Mouse (Mus musculus): ENCODE measurements around the gene Swt1. TPM values are rescaled to one million over a fixed set of nuclear protein-coding genes. Genes with fewer than 3 reads are reported as not detected.
"Not testable (repeated sequence)": the region's sequence is repeated elsewhere in the genome, so short reads cannot be mapped to it uniquely, and the experiment has no call there.

The Swt1 gene
- 19.7 and 32.4 TPM in 2 replicates for polyA plus RNA-seq (2015; fragmentation: Nextera tagmentation; extraction: Ambion mirVana)

DNA sequence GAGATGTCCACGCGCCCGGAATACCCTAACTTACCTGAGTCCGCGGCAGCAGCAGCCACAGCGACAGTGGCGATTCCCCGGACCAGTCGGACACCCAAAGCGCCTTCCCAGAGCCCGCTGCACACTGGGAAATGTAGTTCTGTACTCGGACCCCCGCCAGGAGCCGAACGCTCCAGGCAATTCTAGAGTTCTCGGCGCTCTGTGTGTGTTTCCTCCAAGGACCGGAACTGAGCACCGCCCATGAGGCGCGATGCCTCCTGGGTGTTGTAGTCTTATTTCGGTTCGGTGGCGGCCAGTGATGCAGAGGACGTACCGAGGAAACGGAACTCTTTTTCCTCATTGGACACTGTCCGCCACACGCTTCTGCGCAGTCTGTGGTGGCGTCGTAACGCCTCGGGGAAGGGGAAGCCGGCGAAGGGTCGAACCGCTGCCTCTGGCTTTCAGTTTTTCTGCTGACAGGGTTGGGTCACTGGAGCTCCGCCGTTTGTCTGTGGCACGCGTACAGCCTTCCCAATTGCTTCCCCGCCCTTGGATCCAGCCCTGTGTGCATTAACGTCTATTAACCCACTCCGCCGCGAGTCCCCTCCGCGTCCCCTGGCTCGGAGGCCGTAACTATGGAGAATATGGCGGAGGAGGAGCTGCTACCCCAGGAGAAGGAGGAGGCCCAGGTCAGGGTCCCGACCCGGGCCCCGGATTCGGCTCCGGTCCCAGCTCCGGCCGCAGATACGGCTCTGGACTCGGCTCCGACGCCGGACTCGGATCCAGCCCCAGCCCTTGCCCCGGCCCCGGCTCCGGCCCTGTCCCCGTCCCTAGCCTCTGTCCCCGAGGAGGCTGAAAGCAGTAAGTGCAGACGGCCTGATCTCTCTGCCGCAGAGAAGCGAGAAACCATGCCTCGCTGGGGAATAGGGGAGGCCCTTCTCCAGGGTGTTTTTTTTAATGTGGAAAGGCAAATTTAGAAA lies at the start of gene Swt1, which contains the start of gene Trmt1l:
Gene Swt1 (minus strand): TSS at position 193 of the 959 bp plus-strand sequence.
Gene Trmt1l (plus strand): TSS at position 280 of the 959 bp plus-strand sequence.
- H3K9ac ChIP-seq (ENCODE audit: low read length), result peak within 1 kb of the TSS; percentile 96
- no peaks in the 10 kb centered on the region for H3K9me3 ChIP-seq (replicated peaks; ENCODE audit: control insufficient read depth, low read length)
- peaks cover 13% of the 10 kb centered on the region for H3K4me1 ChIP-seq (ENCODE audit: control insufficient read depth, insufficient read depth, low read length)
- H3K27me3 ChIP-seq (ENCODE audit: control insufficient read depth, insufficient read depth, low read length), result no peaks in the 10 kb centered on the region
- no peaks in the 10 kb centered on the region for H3K36me3 ChIP-seq (ENCODE audit: control insufficient read depth, insufficient read depth, low read length)
- peak within 1 kb of the TSS; percentile 97 for H3K4me3 ChIP-seq (replicated peaks; ENCODE audit: low read length)
- H3K4me2 ChIP-seq (ENCODE audit: low read depth, low read length), result peak within 1 kb of the TSS; percentile 68
- H3K27ac ChIP-seq (ENCODE audit: low read length), result peak within 1 kb of the TSS; percentile 98
- peak; percentile 99 for ATAC-seq (ENCODE audit: insufficient read depth, low FRiP score)
- under 1% methylated on average over 74 of the region's 74 CpGs for WGBS

- H3K9ac ChIP-seq (ENCODE audit: low read length); H3K4me1 ChIP-seq (ENCODE audit: control insufficient read depth, insufficient read depth, low read length); ATAC-seq (ENCODE audit: insufficient read depth, low FRiP score); H3K27ac ChIP-seq (ENCODE audit: low read length); H3K4me2 ChIP-seq (ENCODE audit: low read depth, low read length); H3K4me3 ChIP-seq (replicated peaks; ENCODE audit: low read length); H3K27me3 ChIP-seq (ENCODE audit: control insufficient read depth, insufficient read depth, low read length); H3K9me3 ChIP-seq (replicated peaks; ENCODE audit: control insufficient read depth, low read length): not testable (repeated sequence)
- peaks cover 46% of the 10 kb centered on the region for H3K36me3 ChIP-seq (ENCODE audit: control insufficient read depth, insufficient read depth, low read length)
- WGBS, result 92% methylated on average over 8 of the region's 8 CpGs
These were observed 44.1 kb upstream of the Swt1 start for GRCm38 (mm10) chr1:151472386-151472785.

- Histone ChIP-seq H3K4me1 (ENCODE audit: control insufficient read depth, insufficient read depth, low read length) (no peaks in the 10 kb centered on the region), H3K27me3 (ENCODE audit: control insufficient read depth, insufficient read depth, low read length) (no peaks in the 10 kb centered on the region), H3K4me2 (ENCODE audit: low read depth, low read length) (no peak overlapping the region), H3K27ac (ENCODE audit: low read length) (no peak overlapping the region), H3K9me3 (replicated peaks; ENCODE audit: control insufficient read depth, low read length) (no peaks in the 10 kb centered on the region), H3K9ac (ENCODE audit: low read length) (no peak overlapping the region), H3K36me3 (ENCODE audit: control insufficient read depth, insufficient read depth, low read length) (peaks cover 43% of the 10 kb centered on the region), H3K4me3 (replicated peaks; ENCODE audit: low read length) (no peak overlapping the region)
- no peak for ATAC-seq (ENCODE audit: insufficient read depth, low FRiP score)
- 53% methylated on average over 7 of the region's 7 CpGs for WGBS
These were observed 43.2 kb upstream of the Swt1 start for GRCm38 (mm10) chr1:151471429-151471828.

GRCm38 (mm10) chr1:151466571-151466970 lies 38.3 kb upstream of the Swt1 start:
- 77% methylated on average over 4 of the region's 4 CpGs for WGBS
- Histone ChIP-seq H3K4me3 (replicated peaks; ENCODE audit: low read length) (no peak overlapping the region), H3K9ac (ENCODE audit: low read length) (no peak overlapping the region), H3K36me3 (ENCODE audit: control insufficient read depth, insufficient read depth, low read length) (peaks cover 18% of the 10 kb centered on the region; the same call in 1 of the 2 replicates), H3K4me1 (ENCODE audit: control insufficient read depth, insufficient read depth, low read length) (no peaks in the 10 kb centered on the region), H3K27ac (ENCODE audit: low read length) (no peak overlapping the region), H3K27me3 (ENCODE audit: control insufficient read depth, insufficient read depth, low read length) (no peaks in the 10 kb centered on the region), H3K9me3 (replicated peaks; ENCODE audit: control insufficient read depth, low read length) (no peaks in the 10 kb centered on the region), H3K4me2 (ENCODE audit: low read depth, low read length) (no peak overlapping the region)
- no peak for ATAC-seq (ENCODE audit: insufficient read depth, low FRiP score)

DNA sequence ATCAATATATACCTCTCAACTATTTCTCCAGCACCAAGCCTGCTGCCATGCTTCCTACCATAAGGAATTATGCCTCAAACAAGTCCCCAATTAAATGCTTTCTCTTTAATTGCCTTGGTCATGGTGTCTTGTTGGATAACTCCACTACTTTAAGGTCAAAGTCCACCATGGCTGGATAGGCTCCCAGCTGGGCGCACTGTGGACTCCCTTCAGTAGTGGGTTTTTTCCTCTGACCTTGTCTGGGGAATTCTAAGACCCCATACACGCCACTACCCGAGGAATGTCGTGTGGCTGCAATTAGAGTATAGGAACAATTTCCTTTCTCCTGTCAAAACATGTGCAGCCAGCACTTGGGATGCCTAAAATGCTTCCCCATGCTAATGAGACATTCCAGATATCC lies 36.7 kb upstream of the Swt1 start:
- no peak for ATAC-seq (ENCODE audit: insufficient read depth, low FRiP score)
- WGBS, result 66% methylated on average over 4 of the region's 4 CpGs

DNA sequence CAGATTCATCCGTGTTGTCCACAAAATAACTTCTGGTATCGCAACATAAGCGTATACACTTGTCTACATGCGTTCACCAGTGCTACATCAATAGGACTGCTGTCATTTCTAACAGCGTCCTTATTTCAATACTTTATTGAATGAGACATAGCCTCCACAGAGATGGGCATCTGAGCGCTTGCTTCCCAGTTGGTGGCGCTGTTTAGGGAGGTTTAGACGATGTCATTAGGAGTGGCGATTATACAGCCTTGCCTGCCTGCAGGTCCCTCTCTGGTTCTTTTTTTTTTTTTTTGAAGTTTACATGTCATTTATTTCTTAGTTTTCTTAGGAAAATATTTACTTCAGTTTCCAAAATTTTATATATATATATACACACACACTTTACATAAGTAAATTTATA lies 33.0 kb upstream of the Swt1 start:
- Histone ChIP-seq H3K27ac (ENCODE audit: low read length) (no peak overlapping the region), H3K27me3 (ENCODE audit: control insufficient read depth, insufficient read depth, low read length) (no peaks in the 10 kb centered on the region), H3K4me3 (replicated peaks; ENCODE audit: low read length) (no peak overlapping the region), H3K36me3 (ENCODE audit: control insufficient read depth, insufficient read depth, low read length) (peaks cover 10% of the 10 kb centered on the region; the same call in 1 of the 2 replicates), H3K9ac (ENCODE audit: low read length) (no peak overlapping the region), H3K4me2 (ENCODE audit: low read depth, low read length) (no peak overlapping the region), H3K9me3 (replicated peaks; ENCODE audit: control insufficient read depth, low read length) (no peaks in the 10 kb centered on the region), H3K4me1 (ENCODE audit: control insufficient read depth, insufficient read depth, low read length) (no peaks in the 10 kb centered on the region)
- 80% methylated on average over 9 of the region's 9 CpGs for WGBS
- no peak for ATAC-seq (ENCODE audit: insufficient read depth, low FRiP score)

More for the DNA sequence above, 36.7 kb upstream of the Swt1 start:
- H3K27me3 ChIP-seq (ENCODE audit: control insufficient read depth, insufficient read depth, low read length), result no peaks in the 10 kb centered on the region
- peaks cover 18% of the 10 kb centered on the region; the same call in 1 of the 2 replicates for H3K36me3 ChIP-seq (ENCODE audit: control insufficient read depth, insufficient read depth, low read length)
- no peak overlapping the region for H3K27ac ChIP-seq (ENCODE audit: low read length)
- no peak overlapping the region for H3K4me3 ChIP-seq (replicated peaks; ENCODE audit: low read length)
- no peak overlapping the region for H3K4me2 ChIP-seq (ENCODE audit: low read depth, low read length)
- H3K9ac ChIP-seq (ENCODE audit: low read length), result no peak overlapping the region
- H3K9me3 ChIP-seq (replicated peaks; ENCODE audit: control insufficient read depth, low read length), result no peaks in the 10 kb centered on the region
- H3K4me1 ChIP-seq (ENCODE audit: control insufficient read depth, insufficient read depth, low read length), result no peaks in the 10 kb centered on the region

GRCm38 (mm10) chr1:151457087-151457486 lies 28.8 kb upstream of the Swt1 start:
- Histone ChIP-seq H3K4me3 (replicated peaks; ENCODE audit: low read length) (no peak overlapping the region), H3K27me3 (ENCODE audit: control insufficient read depth, insufficient read depth, low read length) (no peaks in the 10 kb centered on the region), H3K27ac (ENCODE audit: low read length) (no peak overlapping the region), H3K9me3 (replicated peaks; ENCODE audit: control insufficient read depth, low read length) (no peaks in the 10 kb centered on the region), H3K36me3 (ENCODE audit: control insufficient read depth, insufficient read depth, low read length) (peaks cover 25% of the 10 kb centered on the region), H3K4me2 (ENCODE audit: low read depth, low read length) (no peak overlapping the region), H3K4me1 (ENCODE audit: control insufficient read depth, insufficient read depth, low read length) (no peaks in the 10 kb centered on the region), H3K9ac (ENCODE audit: low read length) (no peak overlapping the region)
- 71% methylated on average over 5 of the region's 5 CpGs for WGBS
- no peak for ATAC-seq (ENCODE audit: insufficient read depth, low FRiP score)

DNA sequence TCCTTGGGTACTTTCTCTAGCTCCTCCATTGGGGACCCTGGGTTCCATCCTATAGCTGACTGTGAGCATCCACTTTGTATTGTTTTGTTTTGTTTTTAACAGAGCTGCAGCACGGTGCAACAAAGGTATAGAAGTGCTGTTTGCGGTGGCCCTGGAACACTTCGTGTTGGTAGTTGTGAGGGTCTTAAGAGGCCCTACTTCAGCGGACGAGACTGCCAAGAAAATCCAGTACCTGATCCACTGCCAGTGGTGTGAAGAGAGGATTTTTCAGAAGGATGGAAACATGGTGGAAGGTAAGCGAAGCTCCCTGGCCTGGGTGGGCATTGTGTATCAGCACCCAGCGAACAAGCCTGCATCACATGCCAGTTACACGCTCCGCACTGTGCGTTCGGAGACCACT lies 23.7 kb upstream of the Swt1 start:
- Histone ChIP-seq H3K4me1 (ENCODE audit: control insufficient read depth, insufficient read depth, low read length) (no peaks in the 10 kb centered on the region), H3K4me3 (replicated peaks; ENCODE audit: low read length) (no peak overlapping the region), H3K9ac (ENCODE audit: low read length) (no peak overlapping the region), H3K36me3 (ENCODE audit: control insufficient read depth, insufficient read depth, low read length) (peaks cover 29% of the 10 kb centered on the region), H3K27ac (ENCODE audit: low read length) (no peak overlapping the region), H3K4me2 (ENCODE audit: low read depth, low read length) (no peak overlapping the region), H3K27me3 (ENCODE audit: control insufficient read depth, insufficient read depth, low read length) (no peaks in the 10 kb centered on the region), H3K9me3 (replicated peaks; ENCODE audit: control insufficient read depth, low read length) (no peaks in the 10 kb centered on the region)
- WGBS, result 96% methylated on average over 11 of the region's 11 CpGs
- ATAC-seq (ENCODE audit: insufficient read depth, low FRiP score), result no peak

DNA sequence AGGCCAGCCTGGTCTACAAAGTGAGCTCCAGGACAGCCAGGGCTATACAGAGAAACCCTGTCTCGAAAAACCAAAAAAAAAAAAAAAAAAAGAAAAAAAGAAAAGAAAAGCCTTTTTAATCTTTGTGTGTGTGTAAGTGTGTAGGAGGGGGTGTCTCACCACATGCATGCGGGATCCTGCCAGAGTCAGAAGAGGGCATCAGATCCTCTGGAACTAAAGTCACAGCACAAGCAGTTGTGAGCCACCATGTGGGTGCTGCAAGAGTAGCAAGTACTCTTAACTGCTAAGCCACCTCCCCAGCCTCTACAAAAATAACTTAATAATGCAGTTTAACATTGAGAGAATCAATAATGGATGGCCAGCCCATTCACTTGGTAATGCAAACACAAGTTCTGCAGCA lies 22.6 kb upstream of the Swt1 start:
- Histone ChIP-seq H3K36me3 (ENCODE audit: control insufficient read depth, insufficient read depth, low read length) (peaks cover 29% of the 10 kb centered on the region), H3K9ac (ENCODE audit: low read length) (no peak overlapping the region), H3K4me3 (replicated peaks; ENCODE audit: low read length) (no peak overlapping the region), H3K9me3 (replicated peaks; ENCODE audit: control insufficient read depth, low read length) (no peaks in the 10 kb centered on the region), H3K4me1 (ENCODE audit: control insufficient read depth, insufficient read depth, low read length) (no peaks in the 10 kb centered on the region), H3K4me2 (ENCODE audit: low read depth, low read length) (no peak overlapping the region), H3K27ac (ENCODE audit: low read length) (no peak overlapping the region), H3K27me3 (ENCODE audit: control insufficient read depth, insufficient read depth, low read length) (no peaks in the 10 kb centered on the region)
- no peak for ATAC-seq (ENCODE audit: insufficient read depth, low FRiP score)
- whole genome bisulfite sequencing, result 95% methylated on average over 1 of the region's 2 CpGs

Data from stomach, embryonic 16.5 days (tissue).